Mouse (Mus musculus) ES-E14 (cell line): ENCODE results near the gene Trnt1. TPM values are rescaled to one million over a fixed set of nuclear protein-coding genes. Genes with fewer than 3 reads are reported as not detected.

Source experiments
- DNase-seq: peaks from one replicate; pipeline ENCODE4 v3.0.0-alpha.2; 2013; ENCODE audit warnings: low read depth, low spot score
- H3K27ac ChIP-seq: 2 replicates; pipeline ENCODE4 v1.5.1; 2012; ENCODE audit warnings: low read depth, mild to moderate bottlenecking, low read length, moderate library complexity, mixed read lengths; ENCODE audit not compliant: poor library complexity, insufficient read depth, severe bottlenecking
- H3K36me3 ChIP-seq: 2 replicates; pipeline ENCODE4 v1.6.1; 2012; ENCODE audit warnings: mild to moderate bottlenecking, low read length, moderate library complexity, mixed read lengths; ENCODE audit not compliant: control insufficient read depth, poor library complexity, insufficient read depth, severe bottlenecking
- H3K4me1 ChIP-seq, 2 experiments: fragments of 150-350 bp in 1 of 2; sonication (generic) in 1 of 2; 2 replicates each; pipeline ENCODE4 v1.6.1; 2012; ENCODE audit warnings: low read length in 2 of 2, mild to moderate bottlenecking in 1 of 2, mixed read lengths in 1 of 2; ENCODE audit not compliant: control insufficient read depth in 2 of 2, insufficient read depth in 2 of 2, poor library complexity in 1 of 2
- H3K4me3 ChIP-seq, 2 experiments: fragments of 150-350 bp in 1 of 2; sonication (generic) in 1 of 2; 2 replicates each; pipeline ENCODE4 v1.5.1; 2012; ENCODE audit warnings: low read length in 2 of 2, low read depth in 1 of 2, mild to moderate bottlenecking in 1 of 2, mixed read lengths in 1 of 2; ENCODE audit not compliant: insufficient read depth in 1 of 2, poor library complexity in 1 of 2, severe bottlenecking in 1 of 2
- H3K9ac ChIP-seq: 2 replicates; pipeline ENCODE4 v1.6.1; 2012; ENCODE audit warnings: low read depth, mild to moderate bottlenecking, low read length, mixed read lengths; ENCODE audit not compliant: poor library complexity, insufficient read depth, severe bottlenecking
- H3K9me3 ChIP-seq: fragments of 150-350 bp; sonication (generic); 2 replicates; pipeline ENCODE4 v1.6.1; 2012; ENCODE audit warnings: low read depth, mild to moderate bottlenecking, low read length; ENCODE audit not compliant: control insufficient read depth, insufficient read depth
- CHD2 ChIP-seq: IDR thresholded peaks from 2 replicates; pipeline ENCODE4 v1.6.1; 2014; ENCODE audit warnings: mild to moderate bottlenecking, low read depth, low read length, inconsistent platforms
- HCFC1 ChIP-seq: IDR thresholded peaks from 2 replicates; pipeline ENCODE4 v1.6.1; 2012; ENCODE audit warnings: low read length, inconsistent platforms, borderline replicate concordance; ENCODE audit not compliant: insufficient read depth
- MAFK ChIP-seq: IDR thresholded peaks from 2 replicates; pipeline ENCODE4 v1.6.1; 2014; ENCODE audit warnings: mild to moderate bottlenecking, low read depth, low read length, inconsistent platforms; ENCODE audit not compliant: insufficient read depth
- ZC3H11A ChIP-seq: IDR thresholded peaks from 2 replicates; pipeline ENCODE4 v1.6.1; 2012; ENCODE audit warnings: low read depth, mild to moderate bottlenecking, inconsistent platforms, low read length, borderline replicate concordance
- ZNF384 ChIP-seq: IDR thresholded peaks from 2 replicates; pipeline ENCODE4 v1.6.1; 2012; ENCODE audit warnings: low read depth, low read length, inconsistent platforms
- in situ Hi-C, 2 experiments: fragments of 600-800 bp; cut with MboI; formaldehyde crosslinking; loops; one replicate each; pipeline ENCODE4 v1.15.1; 2025; ENCODE audit warnings: low sequenced_read_pairs in 2 of 2, inconsistent platforms in 1 of 2; ENCODE audit not compliant: unreplicated experiment in 2 of 2
- total RNA-seq: library from RNA; depleted of rRNA; stranded (reverse); fragments of 300-350 nt; gene quantifications from 2 replicates; pipeline ENCODE4 v1.2.3, GENCODE M21; 2012; rRNA removed

Trnt1 gene
- total RNA-seq, 1 experiment, result 72.9 TPM

DNA sequence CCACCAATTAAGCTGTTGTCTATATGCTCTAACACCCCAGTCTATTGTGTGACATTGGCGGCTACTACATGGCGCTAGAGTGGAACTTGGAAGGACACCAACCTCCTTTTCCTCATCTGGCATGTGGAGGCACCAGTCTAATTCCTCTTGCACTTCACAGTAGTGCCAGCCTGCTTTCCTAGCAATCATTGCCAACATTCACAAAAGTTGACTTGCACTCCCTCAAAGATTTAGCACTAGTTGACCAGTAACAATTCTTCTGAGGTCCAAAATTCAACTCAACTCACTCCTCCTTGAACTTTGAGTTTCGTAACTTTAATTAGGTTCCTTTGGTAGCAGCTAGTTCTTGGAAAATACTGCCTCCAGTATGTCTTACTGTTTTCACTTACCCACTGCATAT is 41.8 kb downstream of the Trnt1 start:
- H3K9ac ChIP-seq, result no peak overlapping the region
- no peaks in the 10 kb centered on the region for H3K36me3 ChIP-seq
- H3K9me3 ChIP-seq, result no peaks in the 10 kb centered on the region
- in situ Hi-C loops, result no loop called here
- no peak for TF ChIP-seq ZC3H11A
- no peak for TF ChIP-seq CHD2
- no peak for TF ChIP-seq HCFC1
- no peak for TF ChIP-seq ZNF384
- no peak for TF ChIP-seq MAFK
- H3K4me1 ChIP-seq, result no peaks in the 10 kb centered on the region
- no peak overlapping the region for H3K4me3 ChIP-seq
- DNase-seq, result no peak
- H3K27ac ChIP-seq, result no peak overlapping the region

DNA sequence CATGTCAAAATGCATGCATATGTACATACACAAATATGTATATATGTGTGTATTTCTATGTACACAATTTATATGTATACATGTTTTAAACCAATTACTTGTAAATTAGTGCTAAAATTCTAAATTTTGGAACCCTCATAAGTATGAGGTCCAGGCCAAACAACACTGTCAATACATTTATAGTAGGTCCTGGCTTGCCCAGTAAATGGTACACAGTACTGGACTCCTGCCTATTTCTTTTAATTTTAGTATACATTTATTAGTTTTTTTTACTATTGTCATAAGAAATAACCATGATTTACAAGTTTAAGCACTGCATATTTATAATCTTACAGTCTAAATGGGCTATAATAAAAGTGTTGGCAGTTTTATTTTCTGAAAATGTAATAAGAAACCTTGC is 50.3 kb downstream of the Trnt1 start:
- TF ChIP-seq CHD2 (no peak), HCFC1 (no peak), MAFK (no peak), ZC3H11A (no peak), ZNF384 (no peak)
- DNase-seq, result no peak
- in situ Hi-C loops, result no loop called here

DNA sequence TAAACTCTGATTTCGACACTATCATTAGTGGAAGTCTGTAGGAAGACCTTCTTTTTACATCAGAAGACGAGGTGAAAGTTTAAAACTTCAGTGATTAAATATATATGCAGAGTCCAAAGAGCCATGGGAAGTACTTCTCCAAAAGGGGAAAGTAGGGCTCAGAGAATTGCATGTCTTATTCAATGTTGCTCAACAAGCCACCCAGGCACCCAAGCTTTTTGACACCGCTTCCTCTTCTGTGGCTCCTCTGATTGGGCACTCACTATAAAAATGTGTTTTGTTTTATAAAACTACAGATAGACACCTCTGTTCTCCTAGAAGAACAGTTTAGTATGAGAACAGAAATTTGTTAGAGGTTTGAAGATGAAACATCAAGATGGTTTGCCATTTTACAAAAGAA is 51.0 kb downstream of the Trnt1 start:
- no peak for DNase-seq

More for the DNA sequence above, 50.3 kb downstream of the Trnt1 start:
- Histone ChIP-seq H3K4me3 (no peak overlapping the region), H3K9me3 (no peaks in the 10 kb centered on the region), H3K27ac (no peak overlapping the region), H3K36me3 (no peaks in the 10 kb centered on the region), H3K9ac (no peak overlapping the region), H3K4me1 (no peaks in the 10 kb centered on the region)

DNA sequence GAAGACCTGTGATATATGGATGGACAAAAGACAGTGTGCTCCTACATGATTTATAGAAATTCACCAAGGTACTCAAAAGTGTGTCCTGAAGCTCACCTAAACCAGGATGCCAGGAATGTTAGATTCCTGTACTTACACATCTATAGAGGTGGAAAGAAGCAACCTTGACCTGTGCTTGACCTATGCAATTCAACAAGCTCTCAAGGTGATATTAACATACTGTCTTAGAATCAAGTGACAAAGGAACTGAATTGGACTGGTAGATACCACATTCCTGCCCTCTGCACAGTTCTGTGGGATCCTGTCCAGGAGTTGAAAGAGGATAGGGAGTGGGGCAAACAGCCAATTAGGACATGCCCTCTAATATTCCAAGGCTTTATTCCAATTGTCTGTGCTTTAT is 51.6 kb downstream of the Trnt1 start:
- Histone ChIP-seq H3K4me1 (no peaks in the 10 kb centered on the region), H3K9me3 (no peaks in the 10 kb centered on the region), H3K27ac (no peak overlapping the region), H3K4me3 (no peak overlapping the region), H3K36me3 (no peaks in the 10 kb centered on the region), H3K9ac (no peak overlapping the region)
- in situ Hi-C loops, result no loop called here
- DNase-seq, result no peak
- TF ChIP-seq ZNF384 (no peak), ZC3H11A (no peak), MAFK (no peak), HCFC1 (no peak), CHD2 (no peak)

More for the DNA sequence above, 51.0 kb downstream of the Trnt1 start:
- Histone ChIP-seq H3K4me3 (no peak overlapping the region), H3K4me1 (no peaks in the 10 kb centered on the region), H3K9me3 (no peaks in the 10 kb centered on the region), H3K36me3 (no peaks in the 10 kb centered on the region), H3K27ac (no peak overlapping the region), H3K9ac (no peak overlapping the region)
- TF ChIP-seq CHD2, result no peak
- TF ChIP-seq HCFC1, result no peak
- TF ChIP-seq ZC3H11A, result no peak
- no peak for TF ChIP-seq ZNF384
- no peak for TF ChIP-seq MAFK
- in situ Hi-C loops, result no loop called here

DNA sequence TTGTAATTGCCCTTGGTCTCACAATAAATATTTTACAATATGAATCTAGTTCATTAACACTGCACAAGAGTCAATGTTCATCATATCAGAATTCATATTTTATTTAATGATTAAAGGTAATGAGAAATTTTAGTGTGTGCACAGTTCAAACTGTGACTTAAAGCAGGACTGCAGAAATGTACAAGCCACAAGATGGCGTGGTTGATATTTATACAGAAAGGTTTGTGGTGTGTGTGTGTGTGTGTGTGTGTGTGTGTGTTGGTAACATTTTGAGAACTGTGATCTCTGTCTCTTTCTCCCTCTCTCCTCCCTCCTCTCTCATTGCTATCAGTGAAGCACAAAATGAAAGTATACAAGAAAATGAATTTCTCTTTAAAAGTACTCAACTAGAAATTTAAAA is 53.4 kb downstream of the Trnt1 start:
- no peaks in the 10 kb centered on the region for H3K4me1 ChIP-seq
- TF ChIP-seq ZC3H11A (no peak), HCFC1 (no peak), ZNF384 (no peak), CHD2 (no peak), MAFK (no peak)
- no peak overlapping the region for H3K4me3 ChIP-seq
- in situ Hi-C loops, result no loop called here
- H3K9me3 ChIP-seq, result no peaks in the 10 kb centered on the region
- H3K36me3 ChIP-seq, result no peaks in the 10 kb centered on the region
- DNase-seq, result no peak
- no peak overlapping the region for H3K27ac ChIP-seq
- H3K9ac ChIP-seq, result no peak overlapping the region

Other genes with a start within 250 kb of the Trnt1 start
- gene Il5ra, start 20.1 kb upstream of the Trnt1 start, total RNA-seq, result 0.27 TPM in 1 of 2 replicates, not detected in the other
- gene Crbn, start 31.0 kb downstream of the Trnt1 start, total RNA-seq, result 33.9 and 35.1 TPM in 2 replicates